Mouse (Mus musculus) embryonic facial prominence, embryonic 13.5 days (tissue): ENCODE data around the gene Nfxl1. TPM values are rescaled to one million over a fixed set of nuclear protein-coding genes. Genes with fewer than 3 reads are reported as not detected.

Source experiments
- ATAC-seq: fragments of 200-750 bp; cut with Nextera tagmentation; 2 replicates; pipeline ENCODE4 v1.8.0; 2017; ENCODE audit warnings: low read depth; ENCODE audit not compliant: insufficient number of reproducible peaks, insufficient read depth, low FRiP score, low TSS enrichment
- H3K27ac ChIP-seq: fragments of 300-500 bp; sonication (generic); 2 replicates; pipeline ENCODE4 v1.5.1; 2015; ENCODE audit warnings: moderate library complexity, mild to moderate bottlenecking, inconsistent platforms
- H3K27me3 ChIP-seq: fragments of 300-500 bp; sonication (generic); 2 replicates; pipeline ENCODE4 v1.6.1; 2015; ENCODE audit warnings: mild to moderate bottlenecking, inconsistent platforms
- H3K36me3 ChIP-seq: fragments of 300-500 bp; sonication (generic); 2 replicates; pipeline ENCODE4 v1.6.1; 2015; ENCODE audit warnings: mild to moderate bottlenecking, inconsistent platforms
- H3K4me1 ChIP-seq: fragments of 300-500 bp; sonication (generic); 2 replicates; pipeline ENCODE4 v1.6.1; 2015; ENCODE audit warnings: inconsistent platforms
- H3K4me2 ChIP-seq: fragments of 300-500 bp; sonication (generic); 2 replicates; pipeline ENCODE4 v1.6.1; 2015; ENCODE audit warnings: moderate library complexity, mild to moderate bottlenecking, inconsistent platforms
- H3K4me3 ChIP-seq: fragments of 300-500 bp; sonication (generic); 2 replicates; pipeline ENCODE4 v1.5.1; 2015; ENCODE audit warnings: mild to moderate bottlenecking, inconsistent platforms
- H3K9ac ChIP-seq: fragments of 300-500 bp; sonication (generic); 2 replicates; pipeline ENCODE4 v1.6.1; 2015; ENCODE audit warnings: mild to moderate bottlenecking, inconsistent platforms
- H3K9me3 ChIP-seq: fragments of 300-500 bp; sonication (generic); 2 replicates; pipeline ENCODE4 v1.6.1; 2016; ENCODE audit warnings: inconsistent platforms
- WGBS: fragments of 180-500 bp; shearing (Covaris S2); methylation state at CpG from one replicate; pipeline ENCODE4 v1.1.7; 2015; ENCODE audit warnings: mixed read lengths; 5-methylcytosine and 5-hydroxymethylcytosine counted together
- polyA plus RNA-seq: library from polyadenylated mRNA; unstranded; fragments of >200 nt; fragmentation: Nextera tagmentation; extraction: Ambion mirVana; gene quantifications from 2 replicates; pipeline ENCODE4 v1.2.1, GENCODE M21; 2015

Gene Nfxl1
- polyA plus RNA-seq, 1 experiment from 2014 or later: 20.9 TPM

- Histone ChIP-seq H3K27me3 (peaks cover 22% of the 10 kb centered on the region), H3K9me3 (no peaks in the 10 kb centered on the region), H3K4me3 (no peak overlapping the region), H3K9ac (no peak overlapping the region), H3K36me3 (no peaks in the 10 kb centered on the region), H3K4me2 (no peak overlapping the region), H3K4me1 (0 out of 2 replicates have a peak, but pooled peaks cover 4% of the 10 kb centered on the region), H3K27ac (no peak overlapping the region)
- WGBS: 77% methylated on average over 4 of the region's 4 CpGs
- no peak for ATAC-seq
These were observed 62.7 kb downstream of the Nfxl1 start for GRCm38 (mm10) chr5:72496756-72497155.

DNA sequence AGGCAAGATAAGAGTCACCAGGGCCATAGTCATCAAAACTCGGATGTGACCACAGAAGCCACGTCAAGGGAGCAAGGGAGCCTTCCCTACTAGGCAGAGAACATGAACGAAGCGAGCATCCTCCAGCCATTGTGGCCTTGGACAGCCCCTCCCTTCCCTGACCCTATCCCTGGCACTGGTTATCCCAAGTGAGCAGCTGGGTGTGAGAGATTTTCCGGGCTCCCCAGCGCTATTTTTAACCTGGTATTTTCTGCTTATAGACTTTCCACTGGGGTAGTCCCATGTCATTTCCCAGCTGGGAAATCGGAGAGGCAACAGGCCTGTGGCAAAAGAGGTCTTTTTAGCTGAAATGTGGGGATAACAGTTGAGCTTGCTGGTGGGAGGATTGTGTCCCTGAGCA lies 65.6 kb downstream of the Nfxl1 start:
- Histone ChIP-seq H3K9ac (no peak overlapping the region), H3K4me2 (no peak overlapping the region), H3K27me3 (peaks cover 10% of the 10 kb centered on the region), H3K4me1 (no peaks in the 10 kb centered on the region), H3K9me3 (no peaks in the 10 kb centered on the region), H3K27ac (no peak overlapping the region), H3K36me3 (no peaks in the 10 kb centered on the region), H3K4me3 (no peak overlapping the region)
- WGBS: 72% methylated on average over 7 of the region's 7 CpGs
- ATAC-seq: no peak

DNA sequence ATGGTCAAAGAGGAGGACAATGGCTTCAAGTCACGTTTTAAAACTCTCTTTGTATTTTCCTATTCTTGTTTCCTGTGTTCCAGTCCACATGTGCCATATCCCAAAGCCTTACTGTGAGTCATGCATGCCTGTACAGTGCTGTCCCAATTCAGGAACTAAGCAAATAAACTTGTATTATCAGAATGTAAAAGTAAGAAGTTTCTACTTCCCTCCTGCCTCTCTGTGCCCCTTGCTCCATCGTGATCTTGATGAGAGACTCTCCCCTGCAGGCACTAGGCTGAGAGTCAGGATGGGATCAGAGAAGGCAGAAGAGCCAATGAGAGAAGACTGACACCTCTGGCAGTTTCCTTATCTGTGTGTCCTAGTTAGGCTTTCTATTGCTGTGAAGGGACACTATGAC lies 68.3 kb downstream of the Nfxl1 start:
- no peak for ATAC-seq
- no peaks in the 10 kb centered on the region for H3K27me3 ChIP-seq
- WGBS: 49% methylated on average over 2 of the region's 2 CpGs
- no peak overlapping the region for H3K4me3 ChIP-seq
- no peak overlapping the region for H3K9ac ChIP-seq
- no peak overlapping the region for H3K4me2 ChIP-seq
- no peaks in the 10 kb centered on the region for H3K4me1 ChIP-seq
- no peaks in the 10 kb centered on the region for H3K36me3 ChIP-seq
- no peak overlapping the region for H3K27ac ChIP-seq
- H3K9me3 ChIP-seq: no peaks in the 10 kb centered on the region

- 0 out of 2 replicates have a peak, but pooled peaks cover 6% of the 10 kb centered on the region for H3K4me1 ChIP-seq
- no peak overlapping the region for H3K27ac ChIP-seq
- no peak overlapping the region for H3K4me2 ChIP-seq
- no peak for ATAC-seq
- no peaks in the 10 kb centered on the region for H3K36me3 ChIP-seq
- no peak overlapping the region for H3K9ac ChIP-seq
- WGBS: 18% methylated on average over 7 of the region's 7 CpGs
- H3K27me3 ChIP-seq: no peaks in the 10 kb centered on the region
- no peak overlapping the region for H3K4me3 ChIP-seq
- H3K9me3 ChIP-seq: no peaks in the 10 kb centered on the region
These were observed 79.0 kb downstream of the Nfxl1 start for GRCm38 (mm10) chr5:72480456-72480855.

- ATAC-seq: no peak
These were observed 87.0 kb downstream of the Nfxl1 start for GRCm38 (mm10) chr5:72472317-72473009.

DNA sequence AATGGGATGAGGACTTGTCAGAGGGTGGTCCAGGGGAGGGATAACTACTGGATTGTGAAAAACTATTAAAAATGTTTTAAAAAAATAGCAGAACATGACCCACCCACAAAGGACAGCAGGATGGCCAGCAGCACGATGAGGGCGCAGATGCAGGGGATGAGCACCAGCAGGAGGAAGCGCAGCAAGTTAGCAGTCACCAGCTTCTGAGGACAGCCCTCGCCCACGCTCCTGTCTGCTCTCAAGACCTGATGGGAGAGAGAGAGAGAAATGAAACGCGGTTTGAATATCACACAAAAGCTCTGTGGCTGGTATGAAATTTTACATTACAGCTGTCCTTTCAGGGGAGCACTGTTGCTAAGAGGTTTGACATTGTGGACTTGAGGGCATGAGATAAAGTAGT lies 87.7 kb downstream of the Nfxl1 start:
- WGBS: 77% methylated on average over 7 of the region's 7 CpGs
- no peak for ATAC-seq
- H3K27ac ChIP-seq: no peak overlapping the region

More at GRCm38 (mm10) chr5:72472317-72473009, 87.0 kb downstream of the Nfxl1 start:
- Histone ChIP-seq H3K4me2 (no peak overlapping the region), H3K36me3 (no peaks in the 10 kb centered on the region), H3K27ac (no peak overlapping the region), H3K4me3 (no peak overlapping the region), H3K9me3 (no peaks in the 10 kb centered on the region), H3K9ac (no peak overlapping the region), H3K4me1 (0 out of 2 replicates have a peak, but pooled peaks cover 3% of the 10 kb centered on the region), H3K27me3 (no peaks in the 10 kb centered on the region)
- 64% methylated on average over 12 of the region's 12 CpGs for WGBS

GRCm38 (mm10) chr5:72464932-72465331 lies 94.6 kb downstream of the Nfxl1 start:
- H3K27ac ChIP-seq: no peak overlapping the region
- H3K4me3 ChIP-seq: no peak overlapping the region
- no peak overlapping the region for H3K9ac ChIP-seq
- no peak overlapping the region for H3K4me2 ChIP-seq
- ATAC-seq: no peak
- no peaks in the 10 kb centered on the region for H3K4me1 ChIP-seq
- no peaks in the 10 kb centered on the region for H3K36me3 ChIP-seq
- H3K9me3 ChIP-seq: no peaks in the 10 kb centered on the region
- H3K27me3 ChIP-seq: no peaks in the 10 kb centered on the region
- WGBS: 73% methylated on average over 3 of the region's 3 CpGs

More for the DNA sequence above, 87.7 kb downstream of the Nfxl1 start:
- Histone ChIP-seq H3K4me3 (no peak overlapping the region), H3K9ac (no peak overlapping the region), H3K4me1 (0 out of 2 replicates have a peak, but pooled peaks cover 3% of the 10 kb centered on the region), H3K27me3 (no peaks in the 10 kb centered on the region), H3K9me3 (no peaks in the 10 kb centered on the region), H3K36me3 (no peaks in the 10 kb centered on the region), H3K4me2 (no peak overlapping the region)

Other genes starting within 250 kb of the Nfxl1 start
- gene Corin, start 55.2 kb downstream of the Nfxl1 start, polyA plus RNA-seq: 2.4 and 2.6 TPM in 2 replicates
- gene Zar1, start 21.6 kb upstream of the Nfxl1 start, polyA plus RNA-seq: 1.6 and 3.0 TPM in 2 replicates
- 0.72 and 0.98 TPM in 2 replicates for gene Gm5868, start 27.9 kb upstream of the Nfxl1 start, polyA plus RNA-seq
- gene Cnga1, start 84.6 kb upstream of the Nfxl1 start, polyA plus RNA-seq: not detected in 2 replicates
- gene Nipal1, start 88.1 kb upstream of the Nfxl1 start, polyA plus RNA-seq: 1.9 and 3.5 TPM in 2 replicates
- 0.07 and 0.11 TPM in 2 replicates for gene Txk, start 193.1 kb upstream of the Nfxl1 start, polyA plus RNA-seq